Mouse (Mus musculus) frontal cortex, postnatal 14 days (tissue): Measurements from ENCODE around the gene Fxr2.
"Not testable (repeated sequence)": the region's sequence is repeated elsewhere in the genome, so short reads cannot be mapped to it uniquely, and the experiment has no call there.

Experiments used
- DNase-seq, 2 experiments: peaks; one replicate each; pipeline ENCODE4 v3.0.0; 2022; ENCODE audit warnings: low spot score in 2 of 2

Fxr2 gene

GRCm38 (mm10) chr11:69683576-69683975, 50.8 kb downstream of the Fxr2 start:
- no peak for DNase-seq

- no peak for DNase-seq
Measured at GRCm38 (mm10) chr11:69684128-69684745, 51.4 kb downstream of the Fxr2 start.

GRCm38 (mm10) chr11:69684936-69685335, 52.1 kb downstream of the Fxr2 start:
- no peak for DNase-seq

GRCm38 (mm10) chr11:69685526-69686148, 52.8 kb downstream of the Fxr2 start, which contains the start of gene Tnfsf13:
TSS of gene Tnfsf13 (minus strand) at chr11:69685784.
- DNase-seq: no peak

- DNase-seq: no peak
Measured at GRCm38 (mm10) chr11:69686377-69686776, 53.6 kb downstream of the Fxr2 start.

- no peak for DNase-seq
Measured at GRCm38 (mm10) chr11:69687061-69687460, 54.3 kb downstream of the Fxr2 start.

- DNase-seq: no peak
Measured at GRCm38 (mm10) chr11:69689891-69690290, 57.1 kb downstream of the Fxr2 start.

- no peak for DNase-seq
Measured at GRCm38 (mm10) chr11:69692196-69692811, 59.5 kb downstream of the Fxr2 start.

GRCm38 (mm10) chr11:69692863-69693262, 60.1 kb downstream of the Fxr2 start:
- DNase-seq: no peak

- no peak for DNase-seq
Measured at GRCm38 (mm10) chr11:69693421-69693965, 60.7 kb downstream of the Fxr2 start.

GRCm38 (mm10) chr11:69695046-69695360, 62.2 kb downstream of the Fxr2 start:
- no peak for DNase-seq

GRCm38 (mm10) chr11:69695361-69696181, 62.8 kb downstream of the Fxr2 start, which contains the start of the genes Tnfsf12 and Tnfsfm13:
TSS of gene Tnfsf12 (minus strand) at chr11:69695849.
TSS of gene Tnfsfm13 (minus strand) at chr11:69696098.
- no peak for DNase-seq

- DNase-seq: no peak
Measured at GRCm38 (mm10) chr11:69697396-69697795, 64.6 kb downstream of the Fxr2 start.

GRCm38 (mm10) chr11:69698574-69698973, 65.8 kb downstream of the Fxr2 start:
- no peak for DNase-seq

- no peak for DNase-seq
Measured at GRCm38 (mm10) chr11:69699595-69699994, 66.8 kb downstream of the Fxr2 start.

GRCm38 (mm10) chr11:69702886-69703285, 70.1 kb downstream of the Fxr2 start:
- not testable (repeated sequence) for DNase-seq
